Mouse (Mus musculus) testis, adult 2 months (tissue): ENCODE measurements around the gene Sphkap.

ENCODE experiments used
- CTCF ChIP-seq: fragments of 200-500 bp; IDR thresholded peaks from 2 replicates; pipeline ENCODE4 v1.5.1; 2012; ENCODE audit warnings: low read depth, mild to moderate bottlenecking, inconsistent platforms, low read length, moderate library complexity; ENCODE audit not compliant: control insufficient read depth, insufficient read depth, insufficient replicate concordance
- POLR2A ChIP-seq: fragments of 200-500 bp; IDR thresholded peaks from 2 replicates; pipeline ENCODE4 v1.6.1; 2012; ENCODE audit warnings: low read depth, mild to moderate bottlenecking, inconsistent platforms, low read length, moderate library complexity; ENCODE audit not compliant: control insufficient read depth

- TF ChIP-seq CTCF (no peak), POLR2A (no peak)
Measured at GRCm38 (mm10) chr1:83224423-83224960, 183.5 kb downstream of the Sphkap start.
